Mouse (Mus musculus) embryonic fibroblast, embryonic 13.5 days (primary cell): ENCODE results near the gene Trem2.

ENCODE experiments used
- CTCF ChIP-seq: IDR thresholded peaks from 2 replicates; pipeline ENCODE4 v1.5.1; 2011; ENCODE audit warnings: mild to moderate bottlenecking, control low read depth, low read length, moderate library complexity, borderline replicate concordance; ENCODE audit not compliant: insufficient read depth
- POLR2A ChIP-seq: IDR thresholded peaks from 2 replicates; pipeline ENCODE4 v1.6.1; 2011; ENCODE audit warnings: low read depth, mild to moderate bottlenecking, control low read depth, low read length, moderate library complexity

- no peak for TF ChIP-seq POLR2A
- TF ChIP-seq CTCF = no peak
These were observed 13.4 kb downstream of the Trem2 start, which contains the start of gene Treml1 for GRCm38 (mm10) chr17:48359616-48360015.
